Mouse (Mus musculus) kidney, postnatal 36 days (tissue): Measurements from ENCODE around the gene Cplx1.

Experiments used
- DNase-seq, 2 experiments: peaks; one replicate each; pipeline ENCODE4 v3.0.0; 2021 to 2022; ENCODE audit warnings: mixed read lengths in 2 of 2

Cplx1 gene

GRCm38 (mm10) chr5:108549489-108550206, at the start of gene Cplx1:
Cplx1 (minus strand) TSS chr5:108550024.
- peak; percentile 48 to 82 for DNase-seq

DNA sequence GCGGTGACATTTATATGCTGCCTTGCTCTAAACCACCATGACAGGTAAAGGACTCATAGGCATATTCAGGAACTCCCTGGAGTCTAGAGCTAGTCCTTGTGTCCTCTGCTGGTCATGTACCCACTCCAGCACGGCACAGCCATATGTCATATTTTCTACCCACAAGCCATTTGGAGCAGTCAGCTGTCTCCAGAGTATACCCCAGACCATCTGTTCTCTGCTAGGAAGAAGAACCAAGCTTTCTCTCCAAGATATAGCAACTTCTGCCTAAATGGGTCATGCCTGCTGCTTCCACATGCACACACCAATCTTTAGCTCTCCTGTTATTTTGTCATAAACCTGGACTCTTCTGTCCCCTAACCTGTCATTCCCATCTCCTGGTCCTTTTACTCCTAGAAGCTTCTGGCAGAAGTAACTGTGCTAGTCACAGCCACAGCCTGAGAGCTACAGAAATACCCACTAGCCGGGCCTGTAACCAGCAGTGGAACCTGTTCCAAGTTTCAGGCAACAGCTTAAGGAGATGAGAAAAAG, 31.6 kb upstream of the Cplx1 start:
- no peak for DNase-seq

GRCm38 (mm10) chr5:108573054-108573453, 23.2 kb upstream of the Cplx1 start:
- no peak for DNase-seq

- DNase-seq = no peak
These were observed 21.2 kb upstream of the Cplx1 start for GRCm38 (mm10) chr5:108570991-108571390.

GRCm38 (mm10) chr5:108567104-108567503, 17.3 kb upstream of the Cplx1 start:
- DNase-seq = no peak

GRCm38 (mm10) chr5:108566523-108566922, 16.7 kb upstream of the Cplx1 start:
- DNase-seq = no peak

DNA sequence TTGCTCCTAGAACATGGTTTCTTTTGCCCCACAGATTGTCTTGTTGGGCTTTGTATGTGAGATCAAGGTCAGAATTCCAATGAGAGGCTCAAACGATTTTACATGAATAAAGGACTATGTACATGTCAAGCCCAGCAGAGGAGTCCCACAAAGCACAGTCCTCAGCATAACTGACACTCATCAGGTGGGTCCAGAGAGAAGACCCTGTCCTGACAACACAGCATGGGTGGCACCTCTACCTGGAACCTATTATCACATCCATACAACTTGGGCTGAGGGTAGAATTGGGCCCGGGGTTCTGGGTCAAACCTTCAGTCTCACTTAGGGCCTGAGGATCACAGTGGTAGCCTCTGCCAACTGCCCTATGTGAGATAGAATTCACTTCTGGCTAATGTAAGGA, 15.6 kb upstream of the Cplx1 start:
- DNase-seq = no peak

GRCm38 (mm10) chr5:108564346-108564745, 14.5 kb upstream of the Cplx1 start:
- peak in 1 of 2 experiments; percentile 16 for DNase-seq

GRCm38 (mm10) chr5:108562483-108562882, 12.7 kb upstream of the Cplx1 start:
- DNase-seq = peak in 1 of 2 experiments; percentile 7

- DNase-seq = no peak
These were observed 7.2 kb upstream of the Cplx1 start for GRCm38 (mm10) chr5:108556986-108557385.

DNA sequence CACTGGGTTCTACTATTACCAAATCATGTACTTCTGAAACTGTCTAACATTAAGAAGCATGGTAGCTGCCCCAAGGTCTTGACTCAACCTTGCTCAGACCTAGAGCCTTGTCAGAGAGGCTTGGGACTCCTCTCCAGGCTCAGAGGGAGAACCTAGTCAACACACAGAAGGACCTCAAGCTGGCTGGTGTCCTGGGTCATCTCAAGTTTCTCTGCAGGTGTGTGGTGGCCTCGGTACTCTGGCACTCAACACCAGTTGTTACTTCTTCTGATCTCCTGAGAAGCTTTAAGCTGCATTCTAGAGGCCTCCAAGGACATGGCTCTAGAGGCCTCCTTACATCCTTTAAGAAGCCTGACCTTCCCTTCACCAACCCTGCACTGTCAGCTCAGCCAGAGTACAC, 4.2 kb upstream of the Cplx1 start:
- DNase-seq = no peak

DNA sequence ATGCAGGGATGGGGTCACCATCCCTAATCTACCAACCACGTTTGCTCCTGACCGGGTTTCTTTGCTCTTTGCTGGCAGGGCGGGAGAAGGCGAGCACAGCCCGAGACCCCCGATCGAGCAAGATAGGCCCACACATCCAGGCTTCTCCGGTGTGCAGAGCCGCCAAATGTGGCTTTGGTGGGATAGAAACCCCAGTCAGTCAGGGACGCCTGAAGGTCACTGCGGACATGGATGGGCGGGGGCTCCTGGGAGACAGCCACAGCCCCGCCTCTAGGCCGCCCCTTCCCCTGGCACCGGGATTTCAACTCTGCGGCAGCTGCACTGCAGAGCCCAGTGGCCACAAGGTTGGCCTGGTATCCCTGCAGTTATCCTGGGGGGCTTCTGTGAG, 377 bp upstream of the Cplx1 start:
- DNase-seq = no peak

DNA sequence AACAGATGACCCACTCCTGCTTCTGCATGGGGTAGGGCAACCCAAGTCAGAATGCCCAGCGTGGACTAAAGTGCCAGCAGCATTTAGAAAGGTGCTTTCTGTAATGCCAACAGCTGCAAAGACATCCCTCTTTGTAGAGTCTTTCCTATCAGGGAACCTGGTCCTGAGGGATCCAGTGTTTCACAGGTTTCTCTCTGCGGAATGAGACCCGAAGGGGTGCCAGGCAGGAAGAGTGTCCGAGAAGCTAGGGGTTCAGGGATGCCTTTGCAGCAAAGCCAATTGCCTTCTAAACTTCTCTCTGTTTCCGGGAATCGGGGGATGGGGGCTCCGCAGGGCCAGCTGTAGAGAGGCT, 711 bp downstream of the Cplx1 start:
- DNase-seq = no peak

GRCm38 (mm10) chr5:108547636-108548035, 2.2 kb downstream of the Cplx1 start:
- DNase-seq = no peak

- DNase-seq = no peak
These were observed 6.1 kb downstream of the Cplx1 start for GRCm38 (mm10) chr5:108543516-108544291.

DNA sequence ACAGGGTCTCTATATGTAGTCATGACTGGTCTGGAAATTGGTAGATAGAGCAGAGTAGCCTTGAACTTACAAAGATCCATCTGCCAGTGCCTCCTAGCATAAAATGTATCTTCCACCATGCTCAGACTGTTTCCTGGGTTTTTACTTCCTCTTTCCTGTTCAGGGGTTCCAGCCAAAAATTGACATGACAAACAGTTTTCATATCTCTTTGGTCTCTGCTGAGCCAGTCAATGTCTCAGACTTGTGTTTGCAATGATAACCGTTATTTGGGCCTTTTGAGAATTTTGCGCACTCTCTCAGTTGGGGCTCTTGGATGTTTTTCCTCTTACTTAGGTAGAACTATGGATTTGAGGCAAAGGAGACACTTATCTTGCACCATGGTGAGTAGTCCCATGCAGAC, 15.6 kb downstream of the Cplx1 start:
- no peak for DNase-seq

- DNase-seq = no peak
These were observed 27.2 kb downstream of the Cplx1 start for GRCm38 (mm10) chr5:108522597-108522996.

GRCm38 (mm10) chr5:108521896-108522295, 27.9 kb downstream of the Cplx1 start:
- DNase-seq = no peak

DNA sequence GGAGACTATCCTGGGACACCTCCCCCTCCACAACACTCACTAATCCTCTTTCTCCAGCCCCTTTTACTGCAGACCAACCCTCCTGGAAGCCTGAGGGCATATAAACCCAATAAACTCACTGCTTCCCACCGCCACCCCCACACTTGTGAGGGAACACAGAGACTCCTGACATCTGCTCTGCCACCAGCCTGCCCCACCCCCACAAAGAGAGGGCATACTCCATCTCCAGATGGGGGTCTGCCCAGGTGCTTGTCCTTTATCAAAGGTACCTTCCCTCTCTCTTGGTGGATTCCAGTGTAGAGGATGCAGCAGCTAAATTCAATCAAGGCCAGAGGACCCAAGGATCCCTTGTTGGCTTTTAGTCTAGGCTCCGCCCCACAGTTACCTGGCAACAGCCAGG, 28.8 kb downstream of the Cplx1 start:
- no peak for DNase-seq

DNA sequence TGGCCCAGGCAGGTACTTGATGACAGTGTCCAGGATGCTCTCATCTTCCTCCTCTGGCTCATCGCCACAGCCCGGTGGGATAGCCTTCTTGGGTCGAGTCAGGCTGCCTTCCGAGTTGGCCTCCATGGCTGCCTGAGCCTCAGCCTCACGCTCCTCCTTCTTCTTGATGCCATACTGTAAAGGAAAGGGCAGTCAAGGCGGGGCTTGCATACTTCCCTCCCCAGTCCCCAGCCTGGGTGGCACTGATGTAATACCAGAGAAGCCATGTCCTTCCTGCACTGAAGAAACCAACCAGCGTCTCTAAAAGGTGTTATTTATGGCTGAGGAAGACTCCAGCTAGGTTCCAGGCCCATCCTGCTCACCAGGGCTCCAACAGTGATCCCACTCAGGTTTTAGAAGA, 29.7 kb downstream of the Cplx1 start:
- DNase-seq = no peak

- no peak for DNase-seq
These were observed 30.9 kb downstream of the Cplx1 start for GRCm38 (mm10) chr5:108518951-108519350.

- DNase-seq = no peak
These were observed 31.5 kb downstream of the Cplx1 start for GRCm38 (mm10) chr5:108518106-108518885.

DNA sequence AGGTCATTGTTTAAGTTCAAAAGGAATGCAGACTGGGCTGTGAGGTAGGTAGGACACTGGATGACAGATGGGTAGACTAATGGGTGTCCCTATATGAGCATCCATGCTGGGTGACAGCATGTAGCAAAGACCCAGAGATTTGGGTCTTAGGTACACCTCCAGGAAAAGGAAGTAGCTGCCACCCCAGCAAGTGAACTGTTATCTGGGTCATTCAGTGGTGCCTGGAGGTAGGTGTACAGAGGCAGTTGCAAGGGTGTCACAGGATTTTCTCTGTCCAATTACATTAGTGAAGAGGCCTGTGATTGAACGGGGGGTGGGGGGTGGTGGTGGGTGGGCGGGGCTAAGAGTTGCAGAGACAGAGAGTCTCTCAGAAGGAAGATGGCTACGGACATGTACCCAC, 33.2 kb downstream of the Cplx1 start:
- no peak for DNase-seq
